Mouse (Mus musculus) CH12.LX (cell line): Measurements from ENCODE around the gene Gm128. TPM values are rescaled to one million over a fixed set of nuclear protein-coding genes. Genes with fewer than 3 reads are reported as not detected.

ENCODE experiments used
- DNase-seq: peaks from one replicate; pipeline ENCODE4 v3.0.0-alpha.2; 2013; ENCODE audit errors: extremely low read depth
- H3K27ac ChIP-seq: 2 replicates; pipeline ENCODE4 v1.5.1; 2012; ENCODE audit warnings: low read depth, mild to moderate bottlenecking, control low read depth, moderate library complexity; ENCODE audit not compliant: insufficient read depth
- H3K27me3 ChIP-seq: replicated peaks from 2 replicates; pipeline ENCODE3; 2012; ENCODE audit warnings: inconsistent platforms
- H3K36me3 ChIP-seq, 2 experiments: replicated peaks in 1 of 2; 2 replicates each; pipeline versions ENCODE3 to v1.6.1; 2012; ENCODE audit warnings: inconsistent platforms in 1 of 2, low read length in 1 of 2, mild to moderate bottlenecking in 1 of 2, mixed read lengths in 1 of 2, moderate library complexity in 1 of 2; ENCODE audit not compliant: control insufficient read depth in 1 of 2, insufficient read depth in 1 of 2
- H3K4me1 ChIP-seq, 2 experiments: 2 replicates each; pipeline ENCODE4 v1.6.1; 2012; ENCODE audit warnings: inconsistent platforms in 1 of 2, moderate library complexity in 1 of 2; ENCODE audit not compliant: insufficient read depth in 2 of 2, control insufficient read depth in 1 of 2
- H3K4me2 ChIP-seq: 2 replicates; pipeline ENCODE4 v1.6.1; 2012; ENCODE audit warnings: low read depth, mild to moderate bottlenecking, control low read depth; ENCODE audit not compliant: poor library complexity, insufficient read depth, severe bottlenecking
- H3K4me3 ChIP-seq, 3 experiments: fragments of 150-350 bp in 1 of 3; sonication (generic) in 1 of 3; replicated peaks in 1 of 3; 2 replicates each; pipeline versions ENCODE3 to v1.5.1; 2011 to 2012; ENCODE audit warnings: low read depth in 2 of 3, low read length in 2 of 3, mild to moderate bottlenecking in 2 of 3, moderate library complexity in 2 of 3, control low read depth in 1 of 3, improper control_type of control experiment in 1 of 3, inconsistent platforms in 1 of 3, mixed read lengths in 1 of 3; ENCODE audit not compliant: poor library complexity in 1 of 3
- H3K79me2 ChIP-seq: replicated peaks from 2 replicates; pipeline ENCODE4 v1.6.1; 2012; ENCODE audit warnings: mild to moderate bottlenecking, moderate library complexity; ENCODE audit not compliant: control insufficient read depth, poor library complexity, insufficient read depth, severe bottlenecking; ENCODE audit errors: extremely low read depth
- H3K9ac ChIP-seq: 2 replicates; pipeline ENCODE4 v1.6.1; 2012; ENCODE audit warnings: low read depth, mild to moderate bottlenecking, control low read depth, moderate library complexity; ENCODE audit not compliant: insufficient read depth
- H3K9me3 ChIP-seq: replicated peaks from 2 replicates; pipeline ENCODE3; 2012; ENCODE audit warnings: low read length, inconsistent platforms, mixed read lengths
- BHLHE40 ChIP-seq: IDR thresholded peaks from 2 replicates; pipeline ENCODE4 v1.6.1; 2011; ENCODE audit warnings: mild to moderate bottlenecking, low read depth, low read length, improper control_type of control experiment
- CTCF ChIP-seq, 2 experiments: IDR thresholded peaks in 1 of 2; conservative IDR thresholded peaks in 1 of 2; 2 replicates each; pipeline ENCODE4 v1.5.1; 2011 to 2012; ENCODE audit warnings: low read depth in 2 of 2, low read length in 2 of 2, improper control_type of control experiment in 1 of 2, inconsistent platforms in 1 of 2, mild to moderate bottlenecking in 1 of 2, moderate library complexity in 1 of 2
- E2F4 ChIP-seq: IDR thresholded peaks from 2 replicates; pipeline ENCODE4 v1.6.1; 2011; ENCODE audit warnings: low read depth, low read length, improper control_type of control experiment; ENCODE audit not compliant: insufficient replicate concordance
- EP300 ChIP-seq: IDR thresholded peaks from 2 replicates; pipeline ENCODE4 v1.6.1; 2011; ENCODE audit warnings: low read length, improper control_type of control experiment
- GABPA ChIP-seq: IDR thresholded peaks from 2 replicates; pipeline ENCODE4 v1.6.1; 2012; ENCODE audit warnings: low read depth, low read length, improper control_type of control experiment, inconsistent platforms; ENCODE audit not compliant: insufficient replicate concordance
- KAT2A ChIP-seq: IDR thresholded peaks from 2 replicates; pipeline ENCODE4 v1.6.1; 2012; ENCODE audit warnings: low read length, improper control_type of control experiment, inconsistent platforms; ENCODE audit not compliant: insufficient replicate concordance
- NRF1 ChIP-seq: IDR thresholded peaks from 2 replicates; pipeline ENCODE4 v1.6.1; 2014; ENCODE audit warnings: low read depth, mild to moderate bottlenecking, inconsistent platforms, low read length, improper control_type of control experiment, moderate library complexity
- POLR2AphosphoS2 ChIP-seq: IDR thresholded peaks from 2 replicates; pipeline ENCODE4 v1.6.1; 2011; ENCODE audit warnings: low read depth, low read length, improper control_type of control experiment
- RCOR1 ChIP-seq: conservative IDR thresholded peaks from 2 replicates; pipeline ENCODE4 v1.6.1; 2012; ENCODE audit warnings: low read depth, mild to moderate bottlenecking, inconsistent platforms, low read length, improper control_type of control experiment
- UBTF ChIP-seq: IDR thresholded peaks from 2 replicates; pipeline ENCODE4 v1.6.1; 2012; ENCODE audit warnings: low read depth, mild to moderate bottlenecking, inconsistent platforms, low read length, improper control_type of control experiment, moderate library complexity
- ZNF384 ChIP-seq: IDR thresholded peaks from 2 replicates; pipeline ENCODE4 v1.6.1; 2012; ENCODE audit warnings: low read depth, low read length, improper control_type of control experiment, inconsistent platforms
- dilution Hi-C: fragments of 300-500 bp; cut with MboI; formaldehyde crosslinking; loops from 2 replicates; pipeline ENCODE4 v1.14.3; 2020; ENCODE audit warnings: low sequenced_read_pairs; ENCODE audit not compliant: extremely low pct_unique_long_range_greater_than_20kb, extremely low pct_ligation_motif_present
- in situ Hi-C: fragments of 300-500 bp; cut with MboI; formaldehyde crosslinking; loops from 3 replicates; pipeline ENCODE4 v1.14.3; 2019; ENCODE audit warnings: low sequenced_read_pairs, low pct_ligation_motif_present, low pct_unique_long_range_greater_than_20kb, mixed read lengths
- polyA plus RNA-seq: library from polyadenylated mRNA; unstranded; fragments of >175 nt; gene quantifications from 2 replicates; pipeline ENCODE4 v1.2.1, GENCODE M21; 2012; ENCODE audit warnings: low read depth; ENCODE audit not compliant: insufficient read length
- total RNA-seq, 2 experiments: library from RNA; depleted of rRNA; stranded (reverse); fragments of 300-350 nt in 1 of 2; fragments of >200 nt in 1 of 2; gene quantifications; 2 replicates each; pipeline ENCODE4 v1.2.3; 2012 to 2014

Gm128 gene
- total and polyA plus RNA-seq, 3 experiments, result not detected

- TF ChIP-seq KAT2A (peak; percentile 98), GABPA (no peak; the same call in 1 of the 2 replicates), E2F4 (peak; percentile 98), RCOR1 (peak; percentile 19; the same call in 1 of the 2 replicates), ZNF384 (no peak), NRF1 (peak; percentile 69), POLR2AphosphoS2 (peak; percentile 94), UBTF (peak; percentile 75)
Measured at GRCm38 (mm10) chr3:95217255-95218134, 23.9 kb downstream of the Gm128 start, which contains the start of gene Gabpb2 (continued).

- Histone ChIP-seq H3K27me3 (no peaks in the 10 kb centered on the region), H3K4me2 (peak overlapping the region; percentile 76), H3K27ac (peak overlapping the region; percentile 94; the same call in 1 of the 2 replicates), H3K9me3 (no peaks in the 10 kb centered on the region), H3K79me2 (peaks cover 15% of the 10 kb centered on the region), H3K4me3 (peak overlapping the region; percentile 61 to 89 (median 79)), H3K9ac (peak overlapping the region; percentile 99), H3K4me1 (peaks cover 0 to 24% of the 10 kb centered on the region in 2 experiments; a peak in 1 of 4 replicates), H3K36me3 (peaks cover 28 to 60% of the 10 kb centered on the region in 2 experiments)
- dilution Hi-C loops (no loop called here), in situ Hi-C loops (loop anchor here (10.0 kb wide), 1 partner anchor 72 kb away; the partner anchor contains the start of gene Tnfaip8l2)
- DNase-seq, result no peak
- TF ChIP-seq CTCF (conservative IDR thresholded peaks at IDR 0.05 in 1 of 2, IDR thresholded peaks at IDR 0.05 in 1 of 2; ENCODE audit: low read depth in 2 of 2, low read length in 2 of 2) (no peak), ZNF384 (peak; percentile 71), EP300 (peak; percentile 39; the same call in 1 of the 2 replicates)
Measured at GRCm38 (mm10) chr3:95216655-95217254, 24.6 kb downstream of the Gm128 start.

GRCm38 (mm10) chr3:95213609-95213975, 27.8 kb downstream of the Gm128 start:
- Histone ChIP-seq H3K36me3 (peaks cover 15 to 59% of the 10 kb centered on the region in 2 experiments), H3K4me3 (no peak overlapping the region), H3K9me3 (no peaks in the 10 kb centered on the region), H3K4me1 (peaks cover 0 to 9% of the 10 kb centered on the region in 2 experiments; a peak in 1 of 4 replicates), H3K9ac (no peak overlapping the region), H3K79me2 (peaks cover 12% of the 10 kb centered on the region), H3K27me3 (no peaks in the 10 kb centered on the region), H3K4me2 (no peak overlapping the region), H3K27ac (no peak overlapping the region)
- DNase-seq, result no peak
- no peak for TF ChIP-seq BHLHE40
- in situ Hi-C loops (loop anchor here (10.0 kb wide), 1 partner anchor 69 kb away; the partner anchor contains the start of gene Tnfaip8l2), dilution Hi-C loops (no loop called here)
